Mouse (Mus musculus): ENCODE data around the gene Klb. TPM values are rescaled to one million over a fixed set of nuclear protein-coding genes. Genes with fewer than 3 reads are reported as not detected.

Gene Klb
- total and polyA plus RNA-seq, 3 experiments = not detected

Other genes with a start within 250 kb of the Klb start
- gene Klhl5, start 240.8 kb upstream of the Klb start, total RNA-seq (2012; rRNA removed) = 15.7 and 20.6 TPM in 2 replicates
- gene Klhl5, start 240.8 kb upstream of the Klb start, total RNA-seq (2014; rRNA removed) = 22.6 and 23.2 TPM in 2 replicates
- gene Klhl5, start 240.8 kb upstream of the Klb start, polyA plus RNA-seq (2012; ENCODE audit: insufficient read length, low read depth) = 27.2 and 31.7 TPM in 2 replicates
- 1.0 and 1.4 TPM in 2 replicates for gene Wdr19, start 148.6 kb upstream of the Klb start, total RNA-seq (2012; rRNA removed)
- 1.7 and 1.9 TPM in 2 replicates for gene Wdr19, start 148.6 kb upstream of the Klb start, total RNA-seq (2014; rRNA removed)
- gene Wdr19, start 148.6 kb upstream of the Klb start, polyA plus RNA-seq (2012; ENCODE audit: insufficient read length, low read depth) = 1.2 and 1.5 TPM in 2 replicates
- 75.5 and 83.1 TPM in 2 replicates for gene Rfc1, start 12.6 kb upstream of the Klb start, total RNA-seq (2012; rRNA removed)
- gene Rfc1, start 12.6 kb upstream of the Klb start, total RNA-seq (2014; rRNA removed) = 62.4 and 64.9 TPM in 2 replicates
- 80.8 and 108 TPM in 2 replicates for gene Rfc1, start 12.6 kb upstream of the Klb start, polyA plus RNA-seq (2012; ENCODE audit: insufficient read length, low read depth)
- 2,286 and 2,418 TPM in 2 replicates for gene Rpl9, start 43.1 kb downstream of the Klb start, total RNA-seq (2012; rRNA removed)
- 3,292 and 3,671 TPM in 2 replicates for gene Rpl9, start 43.1 kb downstream of the Klb start, total RNA-seq (2014; rRNA removed)
- gene Rpl9, start 43.1 kb downstream of the Klb start, polyA plus RNA-seq (2012; ENCODE audit: insufficient read length, low read depth) = 1,001 and 1,107 TPM in 2 replicates
- gene Lias, start 43.2 kb downstream of the Klb start, total RNA-seq (2012; rRNA removed) = 34.6 and 38.9 TPM in 2 replicates
- gene Lias, start 43.2 kb downstream of the Klb start, total RNA-seq (2014; rRNA removed) = 57.7 and 66.4 TPM in 2 replicates
- gene Lias, start 43.2 kb downstream of the Klb start, polyA plus RNA-seq (2012; ENCODE audit: insufficient read length, low read depth) = 52.6 and 54.6 TPM in 2 replicates
- gene Ugdh, start 87.6 kb downstream of the Klb start, total RNA-seq (2012; rRNA removed) = 8.9 and 9.8 TPM in 2 replicates
- gene Ugdh, start 87.6 kb downstream of the Klb start, total RNA-seq (2014; rRNA removed) = 40.3 and 45.7 TPM in 2 replicates
- gene Ugdh, start 87.6 kb downstream of the Klb start, polyA plus RNA-seq (2012; ENCODE audit: insufficient read length, low read depth) = 37.7 and 38.0 TPM in 2 replicates
- not detected in 2 replicates for gene Gm43552, start 144.5 kb downstream of the Klb start, total RNA-seq (2012; rRNA removed)
- not detected in 2 replicates for gene Gm43552, start 144.5 kb downstream of the Klb start, total RNA-seq (2014; rRNA removed)
- gene Gm43552, start 144.5 kb downstream of the Klb start, polyA plus RNA-seq (2012; ENCODE audit: insufficient read length, low read depth) = 1.5 and 2.1 TPM in 2 replicates
- gene Smim14, start 188.9 kb downstream of the Klb start, total RNA-seq (2012; rRNA removed) = 9.7 and 11.4 TPM in 2 replicates
- 46.4 and 50.2 TPM in 2 replicates for gene Smim14, start 188.9 kb downstream of the Klb start, total RNA-seq (2014; rRNA removed)
- 19.3 and 19.7 TPM in 2 replicates for gene Smim14, start 188.9 kb downstream of the Klb start, polyA plus RNA-seq (2012; ENCODE audit: insufficient read length, low read depth)
- 56.7 and 58.8 TPM in 2 replicates for gene Ube2k, start 188.9 kb downstream of the Klb start, total RNA-seq (2012; rRNA removed)
- 51.4 and 54.9 TPM in 2 replicates for gene Ube2k, start 188.9 kb downstream of the Klb start, total RNA-seq (2014; rRNA removed)
- 293 and 310 TPM in 2 replicates for gene Ube2k, start 188.9 kb downstream of the Klb start, polyA plus RNA-seq (2012; ENCODE audit: insufficient read length, low read depth)